Mouse (Mus musculus) bone marrow, adult 2 months (tissue): ENCODE measurements at regions not wholly inside any gene's neighbourhood (a gene's known extent, or its start where the extent isn't known, plus 50 kb on each side); places are given as distances from the start of the nearest gene placed in this dataset.

Experiments
- CTCF ChIP-seq: fragments of 200-500 bp; IDR thresholded peaks from 2 replicates; pipeline ENCODE4 v1.5.1; 2011; ENCODE audit warnings: low read length, control low read depth; ENCODE audit not compliant: control insufficient read depth, insufficient read depth
- POLR2A ChIP-seq: fragments of 200-500 bp; IDR thresholded peaks from 2 replicates; pipeline ENCODE4 v1.6.1; 2011; ENCODE audit warnings: low read depth, mild to moderate bottlenecking, control low read depth, low read length, borderline replicate concordance; ENCODE audit not compliant: control insufficient read depth

DNA sequence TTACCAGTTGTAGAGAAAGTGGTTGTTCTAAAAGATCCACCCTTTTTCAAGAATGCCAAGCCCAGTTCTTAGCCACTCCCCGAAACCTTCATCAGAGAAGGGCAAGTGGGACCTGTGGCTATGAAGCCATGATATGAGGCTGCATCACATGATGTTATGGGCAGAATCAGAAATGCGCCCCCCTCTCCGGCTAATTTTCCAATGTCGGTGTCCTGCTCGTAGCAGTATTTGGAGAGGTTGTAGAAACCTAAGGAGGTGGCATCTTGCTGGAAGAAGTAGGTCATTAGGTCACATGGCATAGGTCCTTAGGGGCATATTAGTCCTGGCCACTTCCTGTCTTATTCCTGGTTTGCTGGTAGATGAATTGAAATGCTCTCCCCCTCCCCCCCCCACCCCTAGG, 460.1 kb downstream of the Ccdc171 start:
- TF ChIP-seq CTCF, result no peak
- TF ChIP-seq POLR2A, result no peak
